In the genomic region with DNA sequence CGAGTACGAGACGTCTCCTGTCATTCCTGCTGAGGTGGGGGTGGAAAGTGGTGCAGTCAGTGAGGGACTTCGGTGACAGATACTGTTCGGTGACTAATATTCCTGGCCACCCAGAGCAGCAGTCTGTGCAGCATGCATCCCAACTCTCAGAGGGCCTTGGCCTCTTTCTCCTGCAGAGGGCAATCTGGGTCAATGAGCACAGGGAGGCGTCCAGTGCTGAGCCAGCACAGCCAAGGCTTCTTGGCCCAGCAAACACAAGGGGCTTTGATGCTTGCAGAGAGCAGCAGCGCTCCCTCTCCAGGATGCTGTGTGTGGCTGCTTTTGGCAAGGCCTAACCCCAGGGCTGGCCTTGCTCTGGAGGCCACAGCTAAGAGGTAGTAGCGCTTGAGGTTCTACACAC, we compare ENCODE assay signal across 8 mouse cellular contexts. TPM values are rescaled to one million over a fixed set of nuclear protein-coding genes. Genes with fewer than 3 reads are reported as not detected.
DNase-seq lines count a peak whose midpoint lies in the region; ATAC-seq and TF ChIP-seq lines count a peak whose summit lies in the region.

No protein-coding gene starts in this region.

- no peak overlapping the region for H3K4me3 ChIP-seq in hindbrain, embryonic 15.5 days
- H3K4me3 ChIP-seq in hindbrain, embryonic 14.5 days (replicated peaks; ENCODE audit: low read length) = no peak overlapping the region

- TF ChIP-seq CTCF in brain, embryonic 14.5 days (IDR thresholded peaks at IDR 0.05; ENCODE audit: borderline replicate concordance, extremely low read depth, insufficient read depth, insufficient read length) = no peak

- DNase-seq in hindbrain, embryonic 14.5 days (ENCODE audit: low spot score) = no peak
- DNase-seq in brain, embryonic 14.5 days (ENCODE audit: low read depth) = peak; percentile 31
- peak; percentile 44 for DNase-seq in kidney, adult 11 months
- DNase-seq in neural tube, embryonic 10.5 days (ENCODE audit: extremely low spot score, low spot score) = peak; percentile 26
- no peak for DNase-seq in thymus, postnatal 10 days (ENCODE audit: low spot score in 2 of 2)
- no peak for DNase-seq in T-cell, adult 2 months (ENCODE audit: low spot score)
- DNase-seq in spleen, adult 12 weeks (ENCODE audit: low spot score) = no peak

- TF ChIP-seq POLR2A in brain, embryonic 14.5 days (IDR thresholded peaks at IDR 0.05; ENCODE audit: borderline replicate concordance, extremely low read depth, insufficient read depth, insufficient read length, poor library complexity, severe bottlenecking) = no peak

- WGBS in hindbrain, embryonic 15.5 days = 52% methylated on average over 8 of the region's 8 CpGs
- 54% methylated on average over 8 of the region's 8 CpGs for WGBS in hindbrain, embryonic 14.5 days

- peak; percentile 57; the same call in 1 of the 2 replicates for ATAC-seq in hindbrain, embryonic 15.5 days (ENCODE audit: low FRiP score, low read depth)
- no peak; the same call in 1 of the 2 replicates for ATAC-seq in hindbrain, embryonic 14.5 days (ENCODE audit: low FRiP score)

- no peaks in the 10 kb centered on the region for H3K9me3 ChIP-seq in hindbrain, embryonic 15.5 days
- H3K9me3 ChIP-seq in hindbrain, embryonic 14.5 days (ENCODE audit: control insufficient read depth, low read length) = no peaks in the 10 kb centered on the region

- no peak overlapping the region for H3K4me2 ChIP-seq in hindbrain, embryonic 15.5 days
- no peak overlapping the region for H3K4me2 ChIP-seq in hindbrain, embryonic 14.5 days (replicated peaks)

- no peak overlapping the region for H3K27ac ChIP-seq in hindbrain, embryonic 15.5 days (replicated peaks)
- no peak overlapping the region for H3K27ac ChIP-seq in hindbrain, embryonic 14.5 days

- H3K36me3 ChIP-seq in hindbrain, embryonic 15.5 days = no peaks in the 10 kb centered on the region
- H3K36me3 ChIP-seq in hindbrain, embryonic 14.5 days (replicated peaks; ENCODE audit: control insufficient read depth, insufficient read depth) = no peaks in the 10 kb centered on the region

- peaks cover 24% of the 10 kb centered on the region for H3K4me1 ChIP-seq in hindbrain, embryonic 15.5 days (replicated peaks)
- H3K4me1 ChIP-seq in hindbrain, embryonic 14.5 days (replicated peaks; ENCODE audit: control insufficient read depth, insufficient read depth, low read length) = peaks cover 10% of the 10 kb centered on the region; the same call in 1 of the 2 replicates

- peaks cover 31% of the 10 kb centered on the region for H3K27me3 ChIP-seq in hindbrain, embryonic 15.5 days
- peaks cover 33% of the 10 kb centered on the region for H3K27me3 ChIP-seq in hindbrain, embryonic 14.5 days (ENCODE audit: control insufficient read depth, insufficient read depth, low read length)

- no peak overlapping the region for H3K9ac ChIP-seq in hindbrain, embryonic 15.5 days
- H3K9ac ChIP-seq in hindbrain, embryonic 14.5 days = no peak overlapping the region

RNA-seq across cellular contexts. Expression of gene Zfp648, which starts 1.6 kb away (rescaled TPM):
- 1.4 TPM in 2 replicates for polyA plus RNA-seq in hindbrain, embryonic 15.5 days (2015; fragmentation: Nextera tagmentation; extraction: Ambion mirVana)
- 1.2 and 1.4 TPM in 2 replicates for polyA plus RNA-seq in hindbrain, embryonic 14.5 days (2014; fragmentation: Nextera tagmentation; extraction: Ambion mirVana)
- polyA plus RNA-seq in brain, embryonic 14.5 days (2012; rRNA removed) = 0.19 and 0.33 TPM in 2 replicates

Comparison
In these comparisons a context has a peak if more than half of its experiments do, and no peak if none do; other contexts are left out.
1. DNase-seq: peak in brain, embryonic 14.5 days (single experiment), kidney, adult 11 months (single experiment) and neural tube, embryonic 10.5 days (single experiment); none in hindbrain, embryonic 14.5 days (single experiment), thymus, postnatal 10 days (0 of 2), T-cell, adult 2 months (single experiment) and spleen, adult 12 weeks (single experiment).